Mouse (Mus musculus) MEL (cell line): ENCODE data around the gene Atl3. TPM values are rescaled to one million over a fixed set of nuclear protein-coding genes. Genes with fewer than 3 reads are reported as not detected.

ENCODE experiments used
- DNase-seq: peaks from one replicate; pipeline ENCODE4 v3.0.0; 2011; ENCODE audit warnings: low read depth, low spot score
- H3K27ac ChIP-seq: 2 replicates; pipeline ENCODE4 v1.5.1; 2012; ENCODE audit warnings: low read depth, mild to moderate bottlenecking, control low read depth, low read length, moderate library complexity; ENCODE audit not compliant: control insufficient read depth
- H3K27me3 ChIP-seq, 2 experiments: fragments of 150-350 bp in 1 of 2; sonication (generic) in 1 of 2; 2 replicates each; pipeline ENCODE4 v1.6.1; 2012; ENCODE audit warnings: low read length in 2 of 2, mild to moderate bottlenecking in 2 of 2, improper control_type of control experiment in 1 of 2, moderate library complexity in 1 of 2; ENCODE audit not compliant: insufficient read depth in 2 of 2, control insufficient read depth in 1 of 2
- H3K36me3 ChIP-seq, 2 experiments: 2 replicates each; pipeline ENCODE4 v1.6.1; 2012 to 2014; ENCODE audit warnings: low read length in 2 of 2, improper control_type of control experiment in 1 of 2, inconsistent platforms in 1 of 2, mild to moderate bottlenecking in 1 of 2; ENCODE audit not compliant: insufficient read depth in 2 of 2, control insufficient read depth in 1 of 2
- H3K4me1 ChIP-seq, 2 experiments: fragments of 150-350 bp in 1 of 2; sonication (generic) in 1 of 2; 2 replicates each; pipeline ENCODE4 v1.6.1; 2012; ENCODE audit warnings: low read length in 2 of 2, improper control_type of control experiment in 1 of 2, mild to moderate bottlenecking in 1 of 2; ENCODE audit not compliant: insufficient read depth in 2 of 2, control insufficient read depth in 1 of 2
- H3K4me3 ChIP-seq, 2 experiments: fragments of 150-350 bp in 1 of 2; sonication (generic) in 1 of 2; 2 replicates each; pipeline ENCODE4 v1.5.1; 2012; ENCODE audit warnings: low read depth in 2 of 2, low read length in 2 of 2, mild to moderate bottlenecking in 2 of 2, moderate library complexity in 2 of 2, control low read depth in 1 of 2, improper control_type of control experiment in 1 of 2; ENCODE audit not compliant: control insufficient read depth in 1 of 2, insufficient read depth in 1 of 2
- H3K79me2 ChIP-seq: 2 replicates; pipeline ENCODE4 v1.6.1; 2012; ENCODE audit warnings: mild to moderate bottlenecking, low read length, moderate library complexity; ENCODE audit not compliant: control insufficient read depth, poor library complexity, insufficient read depth
- H3K9ac ChIP-seq: 2 replicates; pipeline ENCODE4 v1.6.1; 2012; ENCODE audit warnings: low read depth, mild to moderate bottlenecking, control low read depth, low read length, moderate library complexity; ENCODE audit not compliant: control insufficient read depth, poor library complexity, severe bottlenecking
- H3K9me3 ChIP-seq: fragments of 150-350 bp; sonication (generic); replicated peaks from 2 replicates; pipeline ENCODE4 v1.6.1; 2012; ENCODE audit warnings: mild to moderate bottlenecking, low read length, improper control_type of control experiment, moderate library complexity; ENCODE audit not compliant: insufficient read depth
- CHD1 ChIP-seq: IDR thresholded peaks from 2 replicates; pipeline ENCODE4 v1.6.1; 2012; ENCODE audit warnings: low read depth, mild to moderate bottlenecking, inconsistent platforms, low read length, improper control_type of control experiment
- CTCF ChIP-seq, 3 experiments: IDR thresholded peaks in 2 of 3; conservative IDR thresholded peaks in 1 of 3; 2 replicates each; pipeline ENCODE4 v1.5.1; 2011 to 2012; ENCODE audit warnings: low read length in 3 of 3, low read depth in 2 of 3, mild to moderate bottlenecking in 2 of 3, improper control_type of control experiment in 1 of 3, inconsistent platforms in 1 of 3, mixed read lengths in 1 of 3, moderate library complexity in 1 of 3; ENCODE audit not compliant: control insufficient read depth in 1 of 3, insufficient read depth in 1 of 3, poor library complexity in 1 of 3, severe bottlenecking in 1 of 3
- E2F4 ChIP-seq: IDR thresholded peaks from 2 replicates; pipeline ENCODE4 v1.6.1; 2011; ENCODE audit warnings: low read depth, low read length, improper control_type of control experiment, borderline replicate concordance
- EP300 ChIP-seq, 2 experiments: IDR thresholded peaks; 2 replicates each; pipeline ENCODE4 v1.6.1; 2011; ENCODE audit warnings: improper control_type of control experiment in 2 of 2, low read length in 2 of 2, low read depth in 1 of 2, mild to moderate bottlenecking in 1 of 2
- GABPA ChIP-seq: IDR thresholded peaks from 2 replicates; pipeline ENCODE4 v1.6.1; 2012; ENCODE audit warnings: low read depth, mild to moderate bottlenecking, inconsistent platforms, low read length, improper control_type of control experiment, moderate library complexity
- GATA1 ChIP-seq: IDR thresholded peaks from 2 replicates; pipeline ENCODE4 v1.6.1; 2011; ENCODE audit warnings: low read depth, low read length, improper control_type of control experiment
- HCFC1 ChIP-seq: IDR thresholded peaks from 2 replicates; pipeline ENCODE4 v1.6.1; 2012; ENCODE audit warnings: low read depth, mild to moderate bottlenecking, inconsistent platforms, low read length, improper control_type of control experiment, moderate library complexity
- JUND ChIP-seq: IDR thresholded peaks from 2 replicates; pipeline ENCODE4 v1.6.1; 2011; ENCODE audit warnings: low read depth, mild to moderate bottlenecking, improper control_type of control experiment, low read length
- MAX ChIP-seq: IDR thresholded peaks from 2 replicates; pipeline ENCODE4 v1.6.1; 2011; ENCODE audit warnings: low read length, improper control_type of control experiment
- MYB ChIP-seq: IDR thresholded peaks from 2 replicates; pipeline ENCODE4 v1.6.1; 2011; ENCODE audit warnings: mild to moderate bottlenecking, low read depth, low read length, improper control_type of control experiment
- MYC ChIP-seq: IDR thresholded peaks from 2 replicates; pipeline ENCODE4 v1.6.1; 2011; ENCODE audit warnings: low read depth, mild to moderate bottlenecking, low read length, improper control_type of control experiment, moderate library complexity
- NRF1 ChIP-seq: IDR thresholded peaks from 2 replicates; pipeline ENCODE4 v1.6.1; 2014; ENCODE audit warnings: low read depth, mild to moderate bottlenecking, inconsistent platforms, low read length, improper control_type of control experiment, moderate library complexity; ENCODE audit not compliant: poor library complexity, insufficient read depth, severe bottlenecking
- POLR2AphosphoS5 ChIP-seq: IDR thresholded peaks from 2 replicates; pipeline ENCODE4 v1.6.1; 2012; ENCODE audit warnings: low read depth, borderline replicate concordance, mild to moderate bottlenecking, inconsistent platforms, low read length, moderate library complexity, mixed read lengths
- RAD21 ChIP-seq: IDR thresholded peaks from 2 replicates; pipeline ENCODE4 v1.6.1; 2011; ENCODE audit warnings: mild to moderate bottlenecking, low read depth, low read length, improper control_type of control experiment
- SIN3A ChIP-seq: IDR thresholded peaks from 2 replicates; pipeline ENCODE4 v1.6.1; 2012; ENCODE audit warnings: low read length, improper control_type of control experiment, inconsistent platforms
- TAL1 ChIP-seq: IDR thresholded peaks from 2 replicates; pipeline ENCODE4 v1.6.1; 2012; ENCODE audit warnings: mild to moderate bottlenecking, inconsistent platforms, low read length, moderate library complexity, mixed read lengths
- TBP ChIP-seq: IDR thresholded peaks from 2 replicates; pipeline ENCODE4 v1.8.0; 2011; ENCODE audit warnings: low read depth, low read length, improper control_type of control experiment
- ZC3H11A ChIP-seq: IDR thresholded peaks from 2 replicates; pipeline ENCODE4 v1.6.1; 2012; ENCODE audit warnings: low read depth, mild to moderate bottlenecking, inconsistent platforms, low read length, improper control_type of control experiment
- ZNF384 ChIP-seq: IDR thresholded peaks from 2 replicates; pipeline ENCODE4 v1.6.1; 2012; ENCODE audit warnings: low read depth, mild to moderate bottlenecking, inconsistent platforms, low read length, improper control_type of control experiment
- polyA plus RNA-seq, 2 experiments: library from polyadenylated mRNA; stranded (reverse) in 1 of 2; unstranded in 1 of 2; fragments of >175 nt in 1 of 2; fragments of >200 nt in 1 of 2; gene quantifications; 2 replicates each; pipeline versions ENCODE4 v1.2.1 to v1.2.4; 2012; ENCODE audit warnings: low replicate concordance in 2 of 2, low read depth in 1 of 2; ENCODE audit not compliant: insufficient read length in 2 of 2, insufficient read depth in 1 of 2, missing spikeins in 1 of 2
- total RNA-seq: library from RNA; depleted of rRNA; stranded (reverse); fragments of 300-350 nt; gene quantifications from 2 replicates; pipeline ENCODE4 v1.2.3, GENCODE M21; 2012

The Atl3 gene
- total and polyA plus RNA-seq, 3 experiments: 15.3 to 16.4 TPM; not detected in 1

DNA sequence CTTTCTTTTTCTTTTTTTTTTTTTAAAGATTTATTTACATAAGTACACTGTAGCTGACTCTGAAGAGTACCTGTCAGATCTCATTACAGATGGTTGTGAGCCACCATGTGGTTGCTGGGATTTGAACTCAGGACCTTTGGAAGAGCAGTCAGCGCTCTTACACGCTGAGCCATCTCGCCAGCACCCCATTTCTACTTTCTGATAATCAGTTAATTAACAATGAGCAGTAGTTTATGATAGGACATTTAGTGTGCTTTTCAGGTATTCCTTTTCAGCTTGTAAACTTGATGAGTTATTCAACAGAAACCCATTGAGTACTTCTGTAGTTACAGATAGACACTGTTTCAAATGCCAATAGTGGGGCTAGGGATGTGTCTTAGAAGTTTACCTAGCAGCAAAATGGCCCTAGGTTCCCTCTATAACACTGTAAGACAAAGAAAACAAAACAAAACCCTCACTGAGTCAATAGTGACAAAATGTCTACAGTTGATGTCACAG lies 14.0 kb upstream of the Atl3 start:
- H3K79me2 ChIP-seq: peaks cover 52% of the 10 kb centered on the region
- H3K4me1 ChIP-seq: peaks cover 12 to 13% of the 10 kb centered on the region in 2 experiments
- H3K27me3 ChIP-seq: no peaks in the 10 kb centered on the region
- H3K4me3 ChIP-seq: no peak overlapping the region
- H3K27ac ChIP-seq: peak overlapping the region; percentile 7; the same call in 1 of the 2 replicates
- peaks cover 19 to 31% of the 10 kb centered on the region in 2 experiments for H3K36me3 ChIP-seq
- H3K9me3 ChIP-seq: no peaks in the 10 kb centered on the region
- TF ChIP-seq TBP: peak; percentile 95
- TF ChIP-seq CTCF (IDR thresholded peaks at IDR 0.05 in 2 of 3, conservative IDR thresholded peaks at IDR 0.05 in 1 of 3; ENCODE audit: control insufficient read depth in 1 of 3, insufficient read depth in 1 of 3, low read depth in 2 of 3, low read length in 3 of 3, poor library complexity in 1 of 3, severe bottlenecking in 1 of 3): no peak
- TF ChIP-seq EP300 (IDR thresholded peaks at IDR 0.05; ENCODE audit: low read depth in 1 of 2, low read length in 2 of 2): peak; percentile 39 to 62; a peak in 3 of 4 replicates
- no peak overlapping the region for H3K9ac ChIP-seq
- peak; percentile 61 for DNase-seq

DNA sequence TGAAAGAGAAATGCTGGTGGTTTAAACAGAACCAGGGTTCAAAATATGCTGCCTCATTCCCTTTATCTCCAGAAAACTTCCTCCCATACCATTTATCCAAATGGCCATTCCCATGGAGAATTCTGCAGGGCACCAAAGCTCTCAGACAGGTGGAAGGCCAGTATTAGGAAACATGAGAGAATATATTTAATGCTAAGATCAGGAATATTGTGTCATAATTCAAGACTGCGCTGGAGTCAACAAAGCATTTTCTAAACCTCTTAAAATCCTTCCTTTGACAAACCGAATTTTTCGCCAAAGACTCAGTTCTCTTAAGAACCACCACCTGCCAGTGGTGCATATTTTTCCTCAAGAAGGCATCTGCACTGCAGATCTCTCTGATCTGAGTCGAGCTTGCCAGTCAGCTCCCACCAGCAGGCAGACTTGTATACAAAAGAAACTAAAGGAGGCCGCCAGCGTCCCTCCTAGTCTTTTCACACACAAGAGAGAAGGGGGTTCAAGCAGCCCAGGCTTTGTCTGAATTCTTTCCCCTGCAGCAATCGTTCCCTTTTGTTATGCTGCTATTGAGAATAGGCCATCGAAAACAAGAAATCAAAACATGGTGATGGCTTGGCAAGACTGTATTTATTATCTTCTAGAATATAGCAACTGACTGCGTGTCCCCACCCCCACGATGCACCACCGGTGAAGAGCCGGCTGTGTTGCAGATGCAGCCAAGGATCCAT lies 12.1 kb upstream of the Atl3 start:
- peak; percentile 70 for DNase-seq
- Histone ChIP-seq H3K4me3 (peak overlapping the region; percentile 87 to 94), H3K4me1 (peaks cover 12 to 13% of the 10 kb centered on the region in 2 experiments), H3K27ac (peak overlapping the region; percentile 21; the same call in 1 of the 2 replicates), H3K36me3 (peaks cover 8 to 31% of the 10 kb centered on the region in 2 experiments), H3K27me3 (no peaks in the 10 kb centered on the region), H3K79me2 (peaks cover 48% of the 10 kb centered on the region), H3K9me3 (no peaks in the 10 kb centered on the region), H3K9ac (peak overlapping the region; percentile 99)
- 0 out of 2 replicates have a peak, but pooled peaks have one; percentile 23 for TF ChIP-seq MAX
- TF ChIP-seq TBP: 0 out of 2 replicates have a peak, but pooled peaks have one; percentile 20
- no peak for TF ChIP-seq MYB
- TF ChIP-seq GABPA: 0 out of 2 replicates have a peak, but pooled peaks have one; percentile 14
- no peak for TF ChIP-seq JUND
- no peak for TF ChIP-seq POLR2AphosphoS5
- no peak for TF ChIP-seq HCFC1
- no peak for TF ChIP-seq SIN3A
- TF ChIP-seq NRF1: no peak

DNA sequence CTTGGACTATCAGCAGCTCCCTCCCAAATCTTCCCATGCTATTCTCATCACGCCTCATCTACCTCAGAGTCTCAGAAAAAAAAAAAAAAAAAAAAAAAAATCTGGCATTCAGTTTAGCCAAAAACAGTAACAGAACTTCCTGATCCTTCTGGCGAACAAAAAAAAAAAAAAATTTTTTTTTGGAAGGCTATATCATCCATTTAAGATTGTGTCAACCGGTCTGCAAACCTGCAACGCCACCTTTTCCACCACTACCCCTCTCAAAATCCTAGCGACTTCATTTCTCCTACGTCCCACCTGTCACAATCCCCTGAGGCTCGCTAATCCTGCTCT lies 11.6 kb upstream of the Atl3 start:
- Histone ChIP-seq H3K4me1 (peaks cover 12 to 13% of the 10 kb centered on the region in 2 experiments), H3K4me3 (peak overlapping the region; percentile 87 to 94), H3K27ac (peak overlapping the region; percentile 95), H3K36me3 (peaks cover 8 to 31% of the 10 kb centered on the region in 2 experiments), H3K9ac (peak overlapping the region; percentile 99), H3K9me3 (no peaks in the 10 kb centered on the region), H3K27me3 (no peaks in the 10 kb centered on the region), H3K79me2 (peaks cover 43% of the 10 kb centered on the region)
- DNase-seq: no peak
- no peak for TF ChIP-seq GATA1
- no peak for TF ChIP-seq TAL1
- no peak for TF ChIP-seq MYC
- TF ChIP-seq ZC3H11A: no peak
- TF ChIP-seq HCFC1: no peak
- no peak for TF ChIP-seq RAD21
- TF ChIP-seq POLR2AphosphoS5: no peak
- 0 out of 2 replicates have a peak, but pooled peaks have one; percentile 4 for TF ChIP-seq SIN3A
- peak; percentile 49; the same call in 1 of the 2 replicates for TF ChIP-seq CHD1
- TF ChIP-seq MYB: no peak
- TF ChIP-seq E2F4: no peak
- TF ChIP-seq ZNF384: peak; percentile 85
